Mouse (Mus musculus): ENCODE data around the gene Nsun5. TPM values are rescaled to one million over a fixed set of nuclear protein-coding genes. Genes with fewer than 3 reads are reported as not detected.

Nsun5 gene
- 35.7 and 37.3 TPM in 2 replicates for polyA plus RNA-seq (2015; fragmentation: Nextera tagmentation; extraction: Ambion mirVana)

DNA sequence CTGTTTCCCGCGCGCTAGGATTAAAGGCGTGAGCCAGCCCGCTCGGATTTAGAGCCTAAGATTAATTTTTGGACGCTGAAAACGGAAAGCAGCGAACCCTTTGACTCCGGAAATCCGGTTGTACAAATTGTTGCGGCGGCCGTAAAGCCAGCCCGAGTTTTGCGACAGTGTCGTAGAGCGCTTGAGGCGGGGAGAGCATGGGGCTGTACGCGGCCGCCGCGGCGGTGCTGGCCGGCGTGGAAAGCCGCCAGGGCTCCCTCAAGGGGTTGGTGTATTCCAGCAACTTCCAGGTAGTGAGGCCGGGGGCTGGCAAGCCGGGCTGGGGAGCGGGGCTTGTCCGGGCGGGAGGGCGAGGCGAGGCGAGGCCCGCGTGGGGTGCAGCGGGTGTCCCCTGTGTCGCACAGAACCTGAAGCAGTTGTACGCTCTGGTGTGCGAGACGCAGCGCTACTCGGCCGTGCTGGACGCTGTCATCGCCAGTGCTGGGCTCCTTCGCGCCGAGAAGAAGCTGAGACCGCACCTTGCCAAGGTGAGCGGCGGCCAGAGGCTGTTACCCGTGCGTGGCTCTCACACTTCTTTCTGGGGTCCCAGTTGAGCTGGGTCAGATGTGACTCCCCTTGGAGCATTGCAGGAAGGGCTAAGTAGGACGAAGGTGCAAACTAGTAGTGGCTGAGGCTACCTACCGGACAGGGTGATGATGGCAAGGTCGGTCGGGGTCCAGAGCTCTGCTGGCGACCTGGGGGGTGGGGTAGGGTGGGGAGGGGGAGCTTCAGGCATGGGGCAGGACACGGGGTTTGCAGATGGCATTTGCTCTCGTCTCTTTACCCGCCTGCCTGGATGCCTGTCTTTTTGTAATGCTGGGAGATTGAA lies at the start of gene Nsun5:
Gene Nsun5, plus strand, starts transcription at position 167 of the 868 bp plus-strand sequence.
- Histone ChIP-seq H3K4me3 (peak within 1 kb of the TSS; percentile 73), H3K4me2 (peak within 1 kb of the TSS; percentile 74), H3K36me3 (peaks cover 37% of the 10 kb centered on the region), H3K27ac (peak within 1 kb of the TSS; percentile 87), H3K9me3 (no peaks in the 10 kb centered on the region), H3K27me3 (no peaks in the 10 kb centered on the region), H3K9ac (peak within 1 kb of the TSS; percentile 82), H3K4me1 (peaks cover 21% of the 10 kb centered on the region)
- WGBS: under 1% methylated on average over 64 of the region's 64 CpGs
- ATAC-seq (ENCODE audit: insufficient number of reproducible peaks, low FRiP score, low TSS enrichment, low read depth): peak; percentile 59

DNA sequence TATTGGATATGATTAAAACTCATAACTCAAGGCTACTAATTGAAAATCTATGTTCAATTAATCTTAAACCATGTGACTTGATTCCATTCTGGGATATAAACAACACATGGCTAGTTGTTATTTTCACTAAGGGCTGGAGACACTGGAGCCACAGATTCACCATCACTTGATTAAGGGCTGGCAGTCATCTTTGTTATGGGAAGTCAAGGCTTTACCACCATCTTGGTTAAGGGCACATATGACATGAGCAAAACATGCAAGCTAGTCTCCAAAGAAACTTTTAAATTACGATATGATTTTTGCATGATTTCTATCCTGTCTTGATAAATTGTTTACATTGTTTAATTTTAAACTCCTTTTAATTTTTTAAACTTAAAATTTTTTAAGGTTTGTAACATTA lies 47.6 kb upstream of the Nsun5 start:
- no peaks in the 10 kb centered on the region for H3K36me3 ChIP-seq
- 83% methylated on average over 1 of the region's 1 CpGs for WGBS
- H3K4me1 ChIP-seq: no peaks in the 10 kb centered on the region
- no peaks in the 10 kb centered on the region for H3K27me3 ChIP-seq
- H3K9me3 ChIP-seq: no peaks in the 10 kb centered on the region
- no peak for ATAC-seq (ENCODE audit: insufficient number of reproducible peaks, low FRiP score, low TSS enrichment, low read depth)
- H3K9ac ChIP-seq: no peak overlapping the region
- H3K27ac ChIP-seq: no peak overlapping the region
- no peak overlapping the region for H3K4me3 ChIP-seq
- no peak overlapping the region for H3K4me2 ChIP-seq

DNA sequence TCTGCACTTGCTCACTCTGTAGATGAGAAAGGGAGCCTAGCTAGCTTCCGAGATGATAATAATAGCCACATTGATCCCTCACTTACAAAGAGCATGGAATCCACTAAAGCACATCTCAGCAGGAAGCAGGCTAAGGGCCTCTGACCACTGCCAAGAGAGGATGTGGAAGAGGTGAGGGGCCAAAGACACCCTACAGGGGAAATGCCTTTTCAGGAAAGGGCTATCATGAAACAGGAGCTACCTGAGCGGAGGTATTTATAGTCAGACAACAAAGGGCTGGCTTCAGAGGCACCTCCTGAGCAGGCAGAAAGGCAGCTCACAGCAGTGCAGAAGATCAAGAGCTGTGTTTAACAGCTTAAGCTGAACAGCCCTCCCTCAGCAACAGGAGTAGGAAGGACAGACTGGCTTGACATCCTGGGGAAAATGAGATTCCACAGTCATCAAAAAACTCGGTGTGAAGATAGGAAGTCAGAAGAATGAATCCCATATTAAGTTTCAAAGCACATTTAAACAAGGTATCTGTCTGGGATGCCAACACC lies 43.6 kb upstream of the Nsun5 start:
- Histone ChIP-seq H3K4me2 (no peak overlapping the region), H3K9me3 (no peaks in the 10 kb centered on the region), H3K4me3 (no peak overlapping the region), H3K9ac (no peak overlapping the region), H3K27me3 (no peaks in the 10 kb centered on the region), H3K36me3 (no peaks in the 10 kb centered on the region), H3K4me1 (no peaks in the 10 kb centered on the region), H3K27ac (no peak overlapping the region)
- no peak for ATAC-seq (ENCODE audit: insufficient number of reproducible peaks, low FRiP score, low TSS enrichment, low read depth)
- 21% methylated on average over 3 of the region's 3 CpGs for WGBS

DNA sequence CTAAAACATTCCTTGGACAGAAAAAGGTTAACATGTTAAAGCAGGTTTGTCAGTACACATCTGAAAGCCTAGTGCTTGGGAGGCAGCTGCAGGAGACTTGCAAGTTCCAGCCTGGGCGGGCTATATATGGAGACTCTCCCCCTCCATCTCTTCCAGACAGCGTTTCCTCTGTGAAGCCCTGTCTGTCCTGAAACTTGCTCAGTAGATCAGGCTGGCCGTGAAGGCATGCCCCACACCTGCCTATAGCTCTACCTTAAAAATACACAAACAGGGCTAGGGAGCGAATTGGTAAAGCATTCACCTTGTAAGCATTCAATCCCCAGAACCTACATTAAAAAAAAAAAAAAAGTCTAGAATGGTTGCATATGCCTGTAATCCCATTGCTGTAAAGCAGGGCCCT lies 40.3 kb upstream of the Nsun5 start:
- Histone ChIP-seq H3K9me3 (no peaks in the 10 kb centered on the region), H3K4me3 (no peak overlapping the region), H3K4me2 (no peak overlapping the region), H3K27ac (no peak overlapping the region), H3K27me3 (no peaks in the 10 kb centered on the region), H3K9ac (no peak overlapping the region), H3K36me3 (no peaks in the 10 kb centered on the region), H3K4me1 (no peaks in the 10 kb centered on the region)
- WGBS: 67% methylated on average over 4 of the region's 4 CpGs
- ATAC-seq (ENCODE audit: insufficient number of reproducible peaks, low FRiP score, low TSS enrichment, low read depth): no peak

DNA sequence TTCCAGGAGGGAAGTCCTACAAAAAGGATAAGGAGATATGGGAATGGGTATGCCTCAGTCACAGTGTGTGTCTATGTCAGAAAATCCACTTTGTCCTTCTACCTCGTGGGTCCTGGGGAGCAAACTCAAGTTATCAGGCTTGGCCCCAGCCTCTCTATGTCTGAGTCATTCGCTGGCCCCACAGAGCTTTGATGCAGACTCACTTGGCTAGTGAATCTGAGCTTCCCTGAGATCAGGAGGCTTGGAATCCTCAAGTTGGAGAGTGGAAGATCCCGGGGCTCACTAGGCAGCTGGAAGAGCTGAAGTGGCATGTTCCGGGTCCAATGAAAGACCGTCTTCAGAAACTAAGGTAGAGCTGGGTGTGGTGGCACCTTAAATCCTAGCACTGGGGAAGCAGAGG lies 39.6 kb upstream of the Nsun5 start:
- H3K4me2 ChIP-seq: no peak overlapping the region
- no peaks in the 10 kb centered on the region for H3K9me3 ChIP-seq
- H3K27ac ChIP-seq: no peak overlapping the region
- no peaks in the 10 kb centered on the region for H3K4me1 ChIP-seq
- H3K9ac ChIP-seq: no peak overlapping the region
- H3K4me3 ChIP-seq: no peak overlapping the region
- ATAC-seq (ENCODE audit: insufficient number of reproducible peaks, low FRiP score, low TSS enrichment, low read depth): no peak
- H3K27me3 ChIP-seq: no peaks in the 10 kb centered on the region
- H3K36me3 ChIP-seq: no peaks in the 10 kb centered on the region
- WGBS: 86% methylated on average over 5 of the region's 5 CpGs

DNA sequence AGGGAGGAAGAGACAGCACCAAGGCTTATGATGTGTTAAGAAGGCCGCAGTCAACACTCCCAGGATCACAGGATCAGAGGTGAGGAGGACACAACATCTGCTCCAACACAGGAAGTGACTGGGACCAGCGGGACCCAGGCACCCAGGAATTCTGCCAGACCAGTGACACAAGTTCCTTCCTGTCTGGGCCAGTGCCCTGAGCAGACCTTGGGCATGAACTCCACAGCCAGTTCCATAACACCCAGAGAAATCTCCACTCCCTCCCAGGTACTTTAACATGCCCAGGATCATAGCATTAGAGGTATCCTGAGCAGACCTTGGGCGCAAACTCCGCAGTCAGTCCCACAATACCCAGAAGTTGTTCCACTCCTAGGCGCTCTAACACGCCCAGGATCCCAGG lies 38.6 kb upstream of the Nsun5 start:
- 83% methylated on average over 6 of the region's 6 CpGs for WGBS
- no peak overlapping the region for H3K4me2 ChIP-seq
- no peak overlapping the region for H3K27ac ChIP-seq
- H3K9me3 ChIP-seq: no peaks in the 10 kb centered on the region
- no peak overlapping the region for H3K4me3 ChIP-seq
- H3K9ac ChIP-seq: no peak overlapping the region
- no peaks in the 10 kb centered on the region for H3K4me1 ChIP-seq
- H3K27me3 ChIP-seq: no peaks in the 10 kb centered on the region
- H3K36me3 ChIP-seq: no peaks in the 10 kb centered on the region
- ATAC-seq (ENCODE audit: insufficient number of reproducible peaks, low FRiP score, low TSS enrichment, low read depth): no peak

DNA sequence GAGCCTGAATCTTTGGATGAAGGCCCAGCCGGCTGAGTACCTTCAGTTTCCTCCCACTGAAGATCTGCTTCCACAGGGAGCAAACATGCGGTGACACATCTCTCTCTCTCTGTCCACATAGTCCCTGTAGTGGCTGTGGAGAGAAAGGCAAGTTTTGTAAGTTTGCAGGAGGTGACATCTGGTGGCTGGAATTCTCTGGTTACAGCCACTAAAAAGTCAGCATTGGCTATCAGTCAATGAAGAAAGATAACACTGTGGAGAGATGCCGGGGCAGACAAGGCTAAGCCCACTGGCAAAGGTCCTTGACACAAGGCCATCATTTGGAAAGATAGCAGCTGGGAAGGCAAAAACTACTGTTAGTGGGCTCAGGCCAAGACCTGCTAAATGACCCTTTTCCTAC lies 32.2 kb upstream of the Nsun5 start:
- ATAC-seq (ENCODE audit: insufficient number of reproducible peaks, low FRiP score, low TSS enrichment, low read depth): no peak
- 46% methylated on average over 3 of the region's 3 CpGs for WGBS
- Histone ChIP-seq H3K27me3 (no peaks in the 10 kb centered on the region), H3K4me1 (no peaks in the 10 kb centered on the region), H3K4me2 (no peak overlapping the region), H3K9ac (no peak overlapping the region), H3K4me3 (no peak overlapping the region), H3K9me3 (no peaks in the 10 kb centered on the region), H3K27ac (no peak overlapping the region), H3K36me3 (no peaks in the 10 kb centered on the region)

DNA sequence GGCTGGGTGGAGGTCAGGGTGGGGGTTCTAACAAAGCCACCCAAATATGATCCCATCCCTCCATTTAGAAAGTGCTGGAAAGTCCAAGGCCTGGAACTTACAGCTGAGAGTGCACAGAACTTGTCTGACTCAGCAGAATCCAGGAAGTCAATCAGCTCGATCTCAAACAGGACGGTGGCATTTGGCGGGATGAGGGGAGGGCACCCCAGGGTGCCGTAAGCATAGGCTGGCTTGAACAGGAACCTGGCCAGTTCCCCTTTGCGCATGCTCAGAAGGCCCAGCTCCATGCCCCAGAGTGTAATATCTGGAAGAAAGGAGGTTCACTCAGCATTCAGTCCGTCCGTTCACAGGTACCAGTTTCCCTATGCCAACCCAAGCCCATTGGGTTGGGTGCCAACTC lies 23.8 kb upstream of the Nsun5 start:
- Histone ChIP-seq H3K4me3 (no peak overlapping the region), H3K9me3 (no peaks in the 10 kb centered on the region), H3K4me1 (peaks cover 6% of the 10 kb centered on the region), H3K27ac (no peak overlapping the region), H3K9ac (no peak overlapping the region), H3K27me3 (no peaks in the 10 kb centered on the region), H3K36me3 (no peaks in the 10 kb centered on the region), H3K4me2 (no peak overlapping the region)
- 75% methylated on average over 7 of the region's 7 CpGs for WGBS
- ATAC-seq (ENCODE audit: insufficient number of reproducible peaks, low FRiP score, low TSS enrichment, low read depth): no peak

DNA sequence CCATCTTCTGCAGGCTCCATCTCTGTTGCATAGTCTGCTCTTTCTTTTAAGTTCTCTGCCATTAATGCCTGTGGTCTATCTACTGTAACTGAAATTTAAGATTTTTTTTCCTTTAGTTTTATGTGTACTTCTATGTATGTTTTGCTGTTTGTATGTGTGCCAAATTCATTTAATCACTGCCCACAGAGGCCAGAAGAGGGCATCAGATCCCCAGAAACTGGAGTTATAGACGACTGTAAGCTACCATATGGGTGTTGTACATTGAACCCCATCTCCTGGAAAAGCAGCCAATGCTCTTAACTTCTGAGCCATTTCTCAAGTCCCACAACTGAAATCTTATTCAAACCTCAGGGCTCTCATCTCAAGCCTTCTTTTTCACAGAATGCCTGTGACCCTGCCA lies 23.3 kb upstream of the Nsun5 start:
- Histone ChIP-seq H3K27me3 (no peaks in the 10 kb centered on the region), H3K4me2 (no peak overlapping the region), H3K27ac (no peak overlapping the region), H3K36me3 (no peaks in the 10 kb centered on the region), H3K9me3 (no peaks in the 10 kb centered on the region), H3K4me1 (peaks cover 6% of the 10 kb centered on the region), H3K9ac (no peak overlapping the region), H3K4me3 (no peak overlapping the region)
- 13% methylated on average over 1 of the region's 1 CpGs for WGBS
- ATAC-seq (ENCODE audit: insufficient number of reproducible peaks, low FRiP score, low TSS enrichment, low read depth): no peak

DNA sequence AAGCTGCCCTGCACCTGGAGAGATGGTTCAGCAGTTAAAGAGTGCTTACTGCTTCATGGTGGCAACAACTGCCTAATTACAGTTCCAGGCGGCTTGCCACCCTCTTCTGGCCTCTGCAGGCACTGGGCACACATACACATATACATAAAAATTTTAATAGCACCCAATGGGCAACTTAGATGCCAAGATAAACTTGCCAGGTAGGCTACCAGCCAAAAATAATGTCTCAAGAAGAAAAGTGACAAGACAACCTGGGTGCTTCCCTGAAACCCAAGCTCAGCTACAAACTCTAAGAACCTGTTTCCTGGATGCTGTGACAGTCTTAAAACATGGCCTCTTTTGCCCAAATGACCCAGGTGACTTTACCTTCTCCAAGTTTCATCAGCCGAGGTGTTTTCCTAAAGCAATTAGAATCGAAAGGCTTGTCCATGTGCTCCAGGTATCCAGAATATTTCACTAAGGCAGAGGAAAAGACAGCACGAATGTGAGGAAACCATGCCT lies 22.2 kb upstream of the Nsun5 start:
- H3K4me1 ChIP-seq: peaks cover 6% of the 10 kb centered on the region
- no peaks in the 10 kb centered on the region for H3K27me3 ChIP-seq
- ATAC-seq (ENCODE audit: insufficient number of reproducible peaks, low FRiP score, low TSS enrichment, low read depth): no peak
- no peak overlapping the region for H3K4me3 ChIP-seq
- no peaks in the 10 kb centered on the region for H3K9me3 ChIP-seq
- no peak overlapping the region for H3K4me2 ChIP-seq
- no peak overlapping the region for H3K9ac ChIP-seq
- 39% methylated on average over 4 of the region's 4 CpGs for WGBS
- H3K36me3 ChIP-seq: no peaks in the 10 kb centered on the region
- H3K27ac ChIP-seq: no peak overlapping the region

DNA sequence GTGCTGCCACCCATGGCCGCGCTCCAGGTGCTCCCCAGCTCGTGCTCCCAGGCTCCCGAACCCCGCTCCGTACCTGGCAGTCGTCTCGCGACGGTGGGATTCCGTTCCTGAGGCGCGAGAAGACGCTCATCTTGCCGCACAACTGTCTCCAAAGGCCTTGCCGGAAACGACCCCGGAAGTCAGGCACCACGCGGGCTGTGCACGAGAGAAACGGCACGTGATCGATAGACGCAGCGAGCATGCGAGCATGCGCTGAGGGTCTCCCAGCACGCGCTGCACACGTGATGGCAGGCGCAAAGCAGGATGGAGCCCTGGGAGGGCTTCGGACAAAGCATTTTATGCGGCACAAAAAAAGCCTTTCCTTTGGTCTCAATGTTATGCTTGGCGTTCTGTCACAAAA lies 19.9 kb upstream of the Nsun5 start, which contains the start of gene Fkbp6:
Gene Fkbp6, minus strand, starts transcription at position 183 of the 400 bp plus-strand sequence.
- Histone ChIP-seq H3K4me3 (no peak within 1 kb of the TSS), H3K9ac (no peak within 1 kb of the TSS), H3K9me3 (no peaks in the 10 kb centered on the region), H3K36me3 (no peaks in the 10 kb centered on the region), H3K27me3 (peaks cover 17% of the 10 kb centered on the region; the same call in 1 of the 2 replicates), H3K27ac (no peak within 1 kb of the TSS), H3K4me1 (peaks cover 6% of the 10 kb centered on the region), H3K4me2 (no peak within 1 kb of the TSS)
- no peak for ATAC-seq (ENCODE audit: insufficient number of reproducible peaks, low FRiP score, low TSS enrichment, low read depth)
- 85% methylated on average over 35 of the region's 35 CpGs for WGBS

DNA sequence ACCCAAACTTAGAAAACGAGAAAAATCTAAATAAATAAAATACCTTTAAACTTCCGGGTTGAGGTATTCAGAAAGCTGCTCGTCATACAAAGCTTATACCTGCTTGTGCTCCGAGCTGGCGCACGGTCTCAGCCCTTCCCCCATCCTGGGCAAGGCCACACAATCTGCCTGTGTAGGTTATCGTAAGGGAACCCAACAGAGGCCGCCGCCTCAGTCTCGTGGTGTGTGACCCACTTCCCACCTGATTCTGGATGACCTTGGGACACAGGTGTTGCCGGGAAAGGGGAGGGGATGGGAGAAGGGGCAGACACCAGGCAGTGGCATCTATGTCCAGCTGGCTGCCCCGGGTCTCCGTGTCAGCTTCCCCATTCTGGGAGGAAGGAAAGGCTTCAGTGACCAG lies 18.1 kb upstream of the Nsun5 start:
- Histone ChIP-seq H3K4me3 (no peak overlapping the region), H3K9me3 (no peaks in the 10 kb centered on the region), H3K36me3 (no peaks in the 10 kb centered on the region), H3K27ac (no peak overlapping the region), H3K9ac (no peak overlapping the region), H3K27me3 (peaks cover 17% of the 10 kb centered on the region; the same call in 1 of the 2 replicates), H3K4me2 (no peak overlapping the region), H3K4me1 (peaks cover 6% of the 10 kb centered on the region)
- 82% methylated on average over 13 of the region's 13 CpGs for WGBS
- no peak for ATAC-seq (ENCODE audit: insufficient number of reproducible peaks, low FRiP score, low TSS enrichment, low read depth)
